Comparison of ENCODE assay signal across 21 mouse cellular contexts in the genomic region with DNA sequence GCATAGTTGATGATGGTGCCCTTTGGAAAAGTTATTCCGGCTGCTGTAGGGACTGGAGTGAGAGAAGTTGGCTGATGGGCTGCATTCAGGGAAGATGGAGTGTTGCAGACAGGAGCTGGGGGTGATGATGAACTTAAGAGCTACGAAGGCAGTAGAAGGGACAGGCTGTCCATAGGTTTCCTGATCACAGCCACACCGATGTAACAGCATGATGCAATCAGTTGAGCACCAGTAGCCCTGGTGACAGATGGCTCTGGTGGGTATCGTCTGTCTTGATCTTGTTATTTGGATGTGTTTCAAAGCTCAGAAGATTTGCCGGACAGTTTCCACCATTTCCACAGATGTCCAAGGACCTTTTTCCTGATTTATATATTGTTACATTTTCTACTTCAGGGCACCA. TPM values are rescaled to one million over a fixed set of nuclear protein-coding genes. Genes with fewer than 3 reads are reported as not detected.
DNase-seq lines count a peak whose midpoint lies in the region; ATAC-seq and TF ChIP-seq lines count a peak whose summit lies in the region.
"Had no signal": no experiment of that assay in that cellular context is flagged by ENCODE, and none has a peak within 500 bp of the region (broad histone marks: within the 10 kb centered on the region; RNA-seq: fewer than 3 reads in every experiment).

No protein-coding gene starts in this region.

- no peak overlapping the region for H3K4me3 ChIP-seq in hindbrain, postnatal 0 days (ENCODE audit: low read length)
- H3K4me3 ChIP-seq in hindbrain, embryonic 13.5 days: no peak overlapping the region
- no peak overlapping the region for H3K4me3 ChIP-seq in bone marrow, adult 2 months (replicated peaks; ENCODE audit: control insufficient read depth, low read depth, low read length)
- H3K4me3 ChIP-seq in liver, embryonic 15.5 days (replicated peaks): no peak overlapping the region
- no peak overlapping the region for H3K4me3 ChIP-seq in forebrain, embryonic 15.5 days
- H3K4me3 ChIP-seq: erythroblast, embryonic 14.5 days; gastrocnemius, adult 2 months; limb, embryonic 12.5 days; midbrain, embryonic 10.5 days had no signal

- H3K27me3 ChIP-seq in hindbrain, postnatal 0 days (ENCODE audit: insufficient read depth, low read length): no peaks in the 10 kb centered on the region
- no peaks in the 10 kb centered on the region for H3K27me3 ChIP-seq in hindbrain, embryonic 13.5 days
- H3K27me3 ChIP-seq in liver, embryonic 15.5 days: no peaks in the 10 kb centered on the region
- no peaks in the 10 kb centered on the region for H3K27me3 ChIP-seq in forebrain, embryonic 15.5 days
- H3K27me3 ChIP-seq: limb, embryonic 12.5 days had no signal

- H3K9ac ChIP-seq in hindbrain, postnatal 0 days (replicated peaks; ENCODE audit: low read length): no peak overlapping the region
- H3K9ac ChIP-seq in hindbrain, embryonic 13.5 days: no peak overlapping the region
- H3K9ac ChIP-seq in liver, embryonic 15.5 days: peak overlapping the region; percentile 26; the same call in 1 of the 2 replicates
- H3K9ac ChIP-seq in forebrain, embryonic 15.5 days (replicated peaks): no peak overlapping the region
- H3K9ac ChIP-seq: forebrain, postnatal 0 days; limb, embryonic 12.5 days had no signal

- H3K36me3 ChIP-seq in hindbrain, postnatal 0 days (ENCODE audit: insufficient read depth, low read length): no peaks in the 10 kb centered on the region
- H3K36me3 ChIP-seq in hindbrain, embryonic 13.5 days: no peaks in the 10 kb centered on the region
- H3K36me3 ChIP-seq in liver, embryonic 15.5 days (replicated peaks): no peaks in the 10 kb centered on the region
- H3K36me3 ChIP-seq in forebrain, embryonic 15.5 days: no peaks in the 10 kb centered on the region
- H3K36me3 ChIP-seq: G1E; limb, embryonic 12.5 days; midbrain, embryonic 10.5 days had no signal

- H3K27ac ChIP-seq in hindbrain, postnatal 0 days: peak overlapping the region; percentile 64
- H3K27ac ChIP-seq in hindbrain, embryonic 13.5 days: no peak overlapping the region
- H3K27ac ChIP-seq in bone marrow, adult 2 months (ENCODE audit: control insufficient read depth, insufficient read depth, low read depth, low read length, poor library complexity): peak overlapping the region; percentile 72
- H3K27ac ChIP-seq in liver, embryonic 15.5 days (replicated peaks): peak overlapping the region; percentile 94
- H3K27ac ChIP-seq in forebrain, embryonic 15.5 days (replicated peaks): no peak overlapping the region
- H3K27ac ChIP-seq: gastrocnemius, adult 2 months; limb, embryonic 12.5 days; midbrain, embryonic 10.5 days had no signal

- H3K4me1 ChIP-seq in hindbrain, postnatal 0 days (ENCODE audit: insufficient read depth, low read length): no peaks in the 10 kb centered on the region
- no peaks in the 10 kb centered on the region for H3K4me1 ChIP-seq in hindbrain, embryonic 13.5 days (replicated peaks)
- H3K4me1 ChIP-seq in bone marrow, adult 2 months (ENCODE audit: control insufficient read depth, insufficient read depth, low read length): no peaks in the 10 kb centered on the region; the same call in 1 of the 2 replicates
- peaks cover 42% of the 10 kb centered on the region for H3K4me1 ChIP-seq in liver, embryonic 15.5 days (replicated peaks)
- no peaks in the 10 kb centered on the region for H3K4me1 ChIP-seq in forebrain, embryonic 15.5 days
- H3K4me1 ChIP-seq: limb, embryonic 12.5 days; midbrain, embryonic 10.5 days had no signal

- ATAC-seq in hindbrain, postnatal 0 days: no peak
- no peak for ATAC-seq in hindbrain, embryonic 13.5 days (ENCODE audit: low FRiP score)
- peak; percentile 69 for ATAC-seq in liver, embryonic 15.5 days (ENCODE audit: insufficient read depth)
- ATAC-seq in forebrain, embryonic 15.5 days (replicated peaks): no peak
- ATAC-seq: forebrain, postnatal 0 days; hindbrain, embryonic 16.5 days; lung, postnatal 0 days had no signal

- no peaks in the 10 kb centered on the region for H3K9me3 ChIP-seq in hindbrain, postnatal 0 days (ENCODE audit: low read length)
- H3K9me3 ChIP-seq in hindbrain, embryonic 13.5 days: no peaks in the 10 kb centered on the region
- no peaks in the 10 kb centered on the region for H3K9me3 ChIP-seq in liver, embryonic 15.5 days (replicated peaks)
- no peaks in the 10 kb centered on the region for H3K9me3 ChIP-seq in forebrain, embryonic 15.5 days
- H3K9me3 ChIP-seq: G1E; limb, embryonic 12.5 days had no signal

- no peak for TF ChIP-seq CTCF in hindbrain, postnatal 0 days (IDR thresholded peaks at IDR 0.05; ENCODE audit: low read depth)
- no peak for TF ChIP-seq CTCF in bone marrow, adult 2 months (IDR thresholded peaks at IDR 0.05; ENCODE audit: control insufficient read depth, insufficient read depth, low read length)

- H3K4me2 ChIP-seq in hindbrain, postnatal 0 days (ENCODE audit: low read depth, low read length): no peak overlapping the region
- H3K4me2 ChIP-seq in hindbrain, embryonic 13.5 days: no peak overlapping the region
- peak overlapping the region; percentile 36 for H3K4me2 ChIP-seq in liver, embryonic 15.5 days
- no peak overlapping the region for H3K4me2 ChIP-seq in forebrain, embryonic 15.5 days (replicated peaks)
- H3K4me2 ChIP-seq: limb, embryonic 12.5 days had no signal

- peak; percentile 24 for DNase-seq in hindbrain, postnatal 0 days (ENCODE audit: low spot score)
- DNase-seq in cerebellum, postnatal 36 days: peak; percentile 13 to 24
- no peak for DNase-seq in thymus, adult 18-20 months
- no peak for DNase-seq in gastrocnemius, adult 8-10 months (ENCODE audit: low spot score in 2 of 2)
- DNase-seq: adrenal gland, postnatal 14 days; forebrain, postnatal 0 days; gastrocnemius, adult 2 months; heart, postnatal 10 days; layer of hippocampus, postnatal 36 days; right cerebral cortex, postnatal 14 days had no signal

- no peak for TF ChIP-seq POLR2A in bone marrow, adult 2 months (IDR thresholded peaks at IDR 0.05; ENCODE audit: borderline replicate concordance, control insufficient read depth, low read depth, low read length)

- WGBS in hindbrain, postnatal 0 days: 69% methylated on average over 5 of the region's 5 CpGs
- WGBS in hindbrain, embryonic 13.5 days: 80% methylated on average over 5 of the region's 5 CpGs
- 59% methylated on average over 5 of the region's 5 CpGs for WGBS in bone marrow, adult 2 months
- WGBS in liver, embryonic 15.5 days (ENCODE audit: insufficient replicate concordance): 29% methylated on average over 5 of the region's 5 CpGs
- 83% methylated on average over 5 of the region's 5 CpGs for WGBS in forebrain, embryonic 15.5 days

RNA-seq across cellular contexts. Expression of a gene that starts 19.5 kb away (rescaled TPM):
- not detected in 2 replicates for total RNA-seq in hindbrain, postnatal 0 days (2014; rRNA removed)
- not detected in 2 replicates for polyA plus RNA-seq in hindbrain, postnatal 0 days (2015; fragmentation: Nextera tagmentation; extraction: Ambion mirVana)
- not detected in 2 replicates for polyA plus RNA-seq in hindbrain, embryonic 13.5 days (2015; fragmentation: Nextera tagmentation; extraction: Ambion mirVana)
- polyA plus RNA-seq in bone marrow, adult 2 months (2011; ENCODE audit: insufficient read depth, insufficient read length, low replicate concordance, missing spikeins): 3.2 and 21.0 TPM in 2 replicates
- 61.7 and 87.5 TPM in 2 replicates for polyA plus RNA-seq in liver, embryonic 15.5 days (2015; fragmentation: Nextera tagmentation; extraction: Ambion mirVana)
- not detected in 2 replicates for polyA plus RNA-seq in forebrain, embryonic 15.5 days (2015; fragmentation: Nextera tagmentation; extraction: Ambion mirVana)
- 1 to 10 TPM in 1 of 4 experiments, not detected in 3; 1.3 TPM for total RNA-seq in gastrocnemius, adult 8-10 months (2022)
- total RNA-seq: forebrain, postnatal 0 days; G1E; gastrocnemius, adult 2 months; heart, adult 8-10 months; heart, postnatal 10 days; layer of hippocampus, postnatal 36 days had no signal
- polyA plus RNA-seq: erythroblast, embryonic 14.5 days; forebrain, postnatal 0 days; G1E; hindbrain, embryonic 16.5 days; limb, embryonic 12.5 days; lung, postnatal 0 days; midbrain, embryonic 10.5 days had no signal

RNA-seq across cellular contexts. Expression of a gene that starts 32.8 kb away (rescaled TPM):
- total RNA-seq in hindbrain, postnatal 0 days (2014; rRNA removed): 28.5 and 30.8 TPM in 2 replicates
- 86.1 and 87.2 TPM in 2 replicates for polyA plus RNA-seq in hindbrain, postnatal 0 days (2015; fragmentation: Nextera tagmentation; extraction: Ambion mirVana)
- polyA plus RNA-seq in hindbrain, embryonic 13.5 days (2015; fragmentation: Nextera tagmentation; extraction: Ambion mirVana): 76.0 and 79.3 TPM in 2 replicates
- polyA plus RNA-seq in bone marrow, adult 2 months (2011; ENCODE audit: insufficient read depth, insufficient read length, low replicate concordance, missing spikeins): 70.7 and 83.3 TPM in 2 replicates
- 70.1 and 77.2 TPM in 2 replicates for polyA plus RNA-seq in liver, embryonic 15.5 days (2015; fragmentation: Nextera tagmentation; extraction: Ambion mirVana)
- polyA plus RNA-seq in forebrain, embryonic 15.5 days (2015; fragmentation: Nextera tagmentation; extraction: Ambion mirVana): 82.0 and 82.9 TPM in 2 replicates
- total RNA-seq in gastrocnemius, adult 8-10 months (2022): 10 to 100 TPM; 11.4 to 12.8 (median 12.3) TPM

RNA-seq across cellular contexts. Expression of a gene that starts 49.9 kb away (rescaled TPM):
- total RNA-seq in hindbrain, postnatal 0 days (2014; rRNA removed): 2.4 and 2.8 TPM in 2 replicates
- polyA plus RNA-seq in hindbrain, postnatal 0 days (2015; fragmentation: Nextera tagmentation; extraction: Ambion mirVana): 0.69 and 1.4 TPM in 2 replicates
- polyA plus RNA-seq in hindbrain, embryonic 13.5 days (2015; fragmentation: Nextera tagmentation; extraction: Ambion mirVana): 1.9 and 2.4 TPM in 2 replicates
- polyA plus RNA-seq in bone marrow, adult 2 months (2011; ENCODE audit: insufficient read depth, insufficient read length, low replicate concordance, missing spikeins): 0.77 and 1.2 TPM in 2 replicates
- 0.14 TPM in 1 of 2 replicates, not detected in the other for polyA plus RNA-seq in liver, embryonic 15.5 days (2015; fragmentation: Nextera tagmentation; extraction: Ambion mirVana)
- polyA plus RNA-seq in forebrain, embryonic 15.5 days (2015; fragmentation: Nextera tagmentation; extraction: Ambion mirVana): 2.7 TPM in 2 replicates
- total RNA-seq in gastrocnemius, adult 8-10 months (2022): 1 to 10 TPM in 3 of 4 experiments, under 1 TPM in 1; 0.76 to 1.8 (median 1.2) TPM
- polyA plus RNA-seq: G1E had no signal

RNA-seq across cellular contexts. Expression of a gene that starts 60.0 kb away (rescaled TPM):
- total RNA-seq in hindbrain, postnatal 0 days (2014; rRNA removed): 4.8 TPM in 2 replicates
- 7.1 and 7.2 TPM in 2 replicates for polyA plus RNA-seq in hindbrain, postnatal 0 days (2015; fragmentation: Nextera tagmentation; extraction: Ambion mirVana)
- polyA plus RNA-seq in hindbrain, embryonic 13.5 days (2015; fragmentation: Nextera tagmentation; extraction: Ambion mirVana): 12.9 and 13.1 TPM in 2 replicates
- polyA plus RNA-seq in bone marrow, adult 2 months (2011; ENCODE audit: insufficient read depth, insufficient read length, low replicate concordance, missing spikeins): 27.7 and 34.2 TPM in 2 replicates
- 3.9 and 4.2 TPM in 2 replicates for polyA plus RNA-seq in liver, embryonic 15.5 days (2015; fragmentation: Nextera tagmentation; extraction: Ambion mirVana)
- polyA plus RNA-seq in forebrain, embryonic 15.5 days (2015; fragmentation: Nextera tagmentation; extraction: Ambion mirVana): 13.6 and 13.7 TPM in 2 replicates
- total RNA-seq in gastrocnemius, adult 8-10 months (2022): 10 to 100 TPM in 3 of 4 experiments, 1 to 10 TPM in 1; 8.0 to 10.8 (median 10.5) TPM

Comparison
In these comparisons a context has a peak if more than half of its experiments do, and no peak if none do; other contexts are left out.
1. H3K27ac ChIP-seq: peak in hindbrain, postnatal 0 days (single experiment), bone marrow, adult 2 months (single experiment) and liver, embryonic 15.5 days (single experiment); none in hindbrain, embryonic 13.5 days (single experiment) and forebrain, embryonic 15.5 days (single experiment).
2. DNase-seq: peak in hindbrain, postnatal 0 days (single experiment) and cerebellum, postnatal 36 days (2 of 2); none in thymus, adult 18-20 months (0 of 2) and gastrocnemius, adult 8-10 months (0 of 2).